Mouse (Mus musculus) liver, postnatal 0 days (tissue): Measurements from ENCODE around the gene Boc. TPM values are rescaled to one million over a fixed set of nuclear protein-coding genes. Genes with fewer than 3 reads are reported as not detected.

ENCODE experiments used
- ATAC-seq: fragments of 200-750 bp; cut with Nextera tagmentation; 2 replicates; pipeline ENCODE4 v1.8.0; 2017; ENCODE audit warnings: mild to moderate bottlenecking, moderate library complexity
- DNase-seq: peaks from one replicate; pipeline ENCODE4 v3.0.0-alpha.2; 2016
- H3K27ac ChIP-seq: fragments of 300-500 bp; sonication (generic); 2 replicates; pipeline ENCODE4 v1.5.1; 2014; ENCODE audit warnings: antibody characterized with exemption, moderate library complexity, mild to moderate bottlenecking, low read depth
- H3K27me3 ChIP-seq: fragments of 300-500 bp; sonication (generic); 2 replicates; pipeline ENCODE4 v1.6.1; 2014; ENCODE audit warnings: low read length, control low read depth, mixed read lengths; ENCODE audit not compliant: insufficient read depth
- H3K36me3 ChIP-seq: fragments of 300-500 bp; sonication (generic); replicated peaks from 2 replicates; pipeline ENCODE4 v1.6.1; 2014; ENCODE audit warnings: mild to moderate bottlenecking, control low read depth, low read length, moderate library complexity, mixed read lengths; ENCODE audit not compliant: insufficient read depth
- H3K4me1 ChIP-seq: fragments of 300-500 bp; sonication (generic); 2 replicates; pipeline ENCODE4 v1.6.1; 2014; ENCODE audit warnings: antibody characterized with exemption, mild to moderate bottlenecking, control low read depth; ENCODE audit not compliant: insufficient read depth
- H3K4me2 ChIP-seq: fragments of 300-500 bp; sonication (generic); 2 replicates; pipeline ENCODE4 v1.6.1; 2014; ENCODE audit warnings: low read depth, mild to moderate bottlenecking, low read length, moderate library complexity, mixed read lengths
- H3K4me3 ChIP-seq: fragments of 300-500 bp; sonication (generic); 2 replicates; pipeline ENCODE4 v1.5.1; 2014; ENCODE audit warnings: low read depth, low read length
- H3K9ac ChIP-seq: fragments of 300-500 bp; sonication (generic); replicated peaks from 2 replicates; pipeline ENCODE4 v1.6.1; 2014; ENCODE audit warnings: mild to moderate bottlenecking, moderate library complexity
- H3K9me3 ChIP-seq: fragments of 300-500 bp; sonication (generic); 2 replicates; pipeline ENCODE4 v1.6.1; 2016; ENCODE audit warnings: mild to moderate bottlenecking, control low read depth, low read length, mixed read lengths
- CTCF ChIP-seq: sonication (generic); IDR thresholded peaks from 2 replicates; pipeline ENCODE4 v1.5.1; 2016; ENCODE audit warnings: antibody characterized with exemption, low read depth
- EP300 ChIP-seq: IDR thresholded peaks from 2 replicates; pipeline ENCODE4 v1.6.1; 2016; ENCODE audit warnings: antibody characterized with exemption, low read depth, mild to moderate bottlenecking
- WGBS: fragments of 180-500 bp; shearing (Covaris S2); extraction: QIAGEN DNeasy Blood & Tissue Kit; methylation state at CpG from one replicate; pipeline ENCODE4 v1.1.7; 2014; ENCODE audit not compliant: insufficient replicate concordance; 5-methylcytosine and 5-hydroxymethylcytosine counted together
- polyA plus RNA-seq: library from polyadenylated mRNA; unstranded; fragments of >200 nt; fragmentation: Nextera tagmentation; extraction: Ambion mirVana; gene quantifications from 2 replicates; pipeline ENCODE4 v1.2.1, GENCODE M21; 2015

Gene Boc
- polyA plus RNA-seq, 1 experiment from 2014 or later = 0.14 TPM

DNA sequence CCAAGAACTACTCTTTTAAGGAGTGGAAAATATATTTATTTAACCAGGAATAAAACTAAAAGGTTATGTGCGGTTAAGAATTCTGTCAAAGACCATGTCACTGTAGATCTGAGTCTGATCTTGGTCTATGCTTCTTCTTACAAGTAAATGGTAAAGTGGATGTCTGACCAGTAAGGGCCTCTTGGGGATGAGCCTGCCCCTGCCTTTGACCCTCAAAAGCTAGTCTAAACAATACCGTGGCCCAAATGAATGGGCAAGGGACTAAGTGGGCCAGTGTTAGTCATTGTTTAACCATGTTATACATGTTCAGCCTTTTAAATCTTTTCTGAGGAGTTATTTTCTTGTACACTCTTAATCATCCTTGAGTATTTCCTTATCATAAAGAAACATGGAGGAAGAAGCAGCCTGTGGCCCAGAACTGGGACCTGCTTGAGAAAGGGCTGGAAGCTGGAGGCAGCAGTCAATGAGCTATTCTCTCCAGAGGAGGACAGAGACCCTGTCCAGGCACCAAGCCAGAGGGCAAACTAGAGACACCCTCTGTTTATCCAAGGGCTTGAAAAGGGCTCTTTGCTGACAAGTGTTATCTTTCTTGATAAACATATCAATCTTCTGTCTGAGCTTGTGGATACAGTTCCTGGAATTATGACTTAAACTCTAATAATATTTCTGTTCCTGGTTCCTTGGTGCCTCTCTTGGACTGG is 38.6 kb upstream of the Boc start:
- Histone ChIP-seq H3K27me3 (no peaks in the 10 kb centered on the region), H3K4me2 (no peak overlapping the region), H3K36me3 (no peaks in the 10 kb centered on the region), H3K27ac (no peak overlapping the region), H3K9ac (no peak overlapping the region), H3K9me3 (no peaks in the 10 kb centered on the region), H3K4me3 (no peak overlapping the region), H3K4me1 (no peaks in the 10 kb centered on the region)
- no peak for DNase-seq
- 66% methylated on average over 2 of the region's 2 CpGs for WGBS
- ATAC-seq = no peak
- TF ChIP-seq EP300 (no peak), CTCF (no peak)

GRCm38 (mm10) chr16:44589506-44589905 is 30.8 kb upstream of the Boc start:
- H3K4me1 ChIP-seq = no peaks in the 10 kb centered on the region
- no peak overlapping the region for H3K9ac ChIP-seq
- no peaks in the 10 kb centered on the region for H3K36me3 ChIP-seq
- DNase-seq (no peak), ATAC-seq (no peak)
- no peak overlapping the region for H3K4me3 ChIP-seq
- 81% methylated on average over 1 of the region's 1 CpGs for WGBS
- TF ChIP-seq CTCF (no peak), EP300 (no peak)
- H3K9me3 ChIP-seq = no peaks in the 10 kb centered on the region
- no peak overlapping the region for H3K4me2 ChIP-seq
- H3K27me3 ChIP-seq = no peaks in the 10 kb centered on the region
- no peak overlapping the region for H3K27ac ChIP-seq

GRCm38 (mm10) chr16:44579421-44580024 is 20.8 kb upstream of the Boc start:
- DNase-seq (no peak), ATAC-seq (no peak)
- Histone ChIP-seq H3K4me2 (no peak overlapping the region), H3K27ac (no peak overlapping the region), H3K27me3 (no peaks in the 10 kb centered on the region), H3K4me1 (no peaks in the 10 kb centered on the region), H3K36me3 (no peaks in the 10 kb centered on the region), H3K4me3 (no peak overlapping the region), H3K9me3 (no peaks in the 10 kb centered on the region), H3K9ac (no peak overlapping the region)
- 66% methylated on average over 15 of the region's 15 CpGs for WGBS
- no peak for TF ChIP-seq EP300
- TF ChIP-seq CTCF = no peak

GRCm38 (mm10) chr16:44578551-44578950 is 19.9 kb upstream of the Boc start:
- TF ChIP-seq CTCF (no peak), EP300 (no peak)
- Histone ChIP-seq H3K36me3 (no peaks in the 10 kb centered on the region), H3K9ac (no peak overlapping the region), H3K27ac (no peak overlapping the region), H3K27me3 (no peaks in the 10 kb centered on the region), H3K9me3 (no peaks in the 10 kb centered on the region), H3K4me3 (no peak overlapping the region), H3K4me2 (no peak overlapping the region), H3K4me1 (no peaks in the 10 kb centered on the region)
- 75% methylated on average over 1 of the region's 1 CpGs for WGBS
- DNase-seq (no peak), ATAC-seq (no peak)

- no peak for TF ChIP-seq EP300
- no peak for TF ChIP-seq CTCF
- H3K4me2 ChIP-seq = no peak overlapping the region
- no peaks in the 10 kb centered on the region for H3K27me3 ChIP-seq
- no peaks in the 10 kb centered on the region for H3K4me1 ChIP-seq
- H3K9ac ChIP-seq = no peak overlapping the region
- H3K36me3 ChIP-seq = no peaks in the 10 kb centered on the region
- no peak overlapping the region for H3K27ac ChIP-seq
- H3K9me3 ChIP-seq = no peaks in the 10 kb centered on the region
- H3K4me3 ChIP-seq = no peak overlapping the region
- ATAC-seq (no peak), DNase-seq (no peak)
Measured at GRCm38 (mm10) chr16:44568056-44568455, 9.4 kb upstream of the Boc start.

DNA sequence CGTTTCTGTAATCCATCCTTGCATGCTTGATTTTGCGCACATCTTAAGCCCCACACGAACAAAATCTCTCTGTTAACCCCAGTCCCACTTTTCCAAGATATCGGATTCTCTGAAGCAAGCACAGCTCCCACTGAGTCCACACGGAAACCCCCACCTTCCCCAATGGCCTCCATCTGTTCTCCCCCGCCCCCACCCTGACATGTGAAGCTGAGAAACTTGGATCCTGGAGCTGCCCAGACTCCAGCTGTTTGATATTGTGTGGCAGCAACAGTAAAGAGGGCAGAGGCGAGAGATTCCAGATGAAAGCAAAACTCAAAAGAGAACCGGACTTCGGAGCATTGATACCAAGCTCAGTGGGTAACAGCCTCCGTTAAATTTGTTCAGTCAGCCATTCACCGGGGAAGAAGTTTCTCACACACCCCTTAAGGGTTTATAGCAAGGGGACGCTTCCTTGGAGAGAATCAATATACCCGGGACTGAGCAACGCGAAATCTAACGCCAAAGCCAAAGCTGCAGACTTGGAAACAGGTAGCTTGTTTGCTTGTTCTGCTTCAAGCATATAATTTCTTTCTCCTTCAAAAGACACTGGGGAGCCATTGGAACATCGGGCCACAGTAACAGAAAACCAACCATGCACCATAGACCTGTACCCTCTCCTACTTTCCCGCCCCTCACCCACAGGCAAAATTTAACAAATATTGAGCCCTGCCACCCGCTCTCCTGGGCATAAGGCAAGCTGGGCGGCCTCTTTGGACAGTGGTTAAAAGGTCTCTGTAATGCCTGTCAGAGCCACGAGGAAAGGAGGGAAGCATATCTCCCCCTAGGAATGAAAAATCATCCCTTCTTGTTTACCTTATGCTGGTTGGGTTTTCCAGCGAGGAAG is 6.9 kb upstream of the Boc start:
- Histone ChIP-seq H3K27me3 (peaks cover 5% of the 10 kb centered on the region; the same call in 1 of the 2 replicates), H3K9me3 (no peaks in the 10 kb centered on the region), H3K9ac (no peak overlapping the region), H3K36me3 (no peaks in the 10 kb centered on the region), H3K4me2 (no peak overlapping the region), H3K4me1 (no peaks in the 10 kb centered on the region), H3K4me3 (no peak overlapping the region), H3K27ac (no peak overlapping the region)
- no peak for ATAC-seq
- WGBS = 65% methylated on average over 22 of the region's 22 CpGs
- DNase-seq = no peak
- TF ChIP-seq CTCF (no peak), EP300 (no peak)
